Mouse (Mus musculus) right cerebral cortex, adult 2 months (tissue): ENCODE results near the gene Syne1.

Experiments
- DNase-seq, 2 experiments: peaks; one replicate each; pipeline ENCODE4 v3.0.0; 2021 to 2022; ENCODE audit warnings: low spot score in 2 of 2

Syne1 gene

GRCm38 (mm10) chr10:5520695-5521094 lies 30.6 kb downstream of the Syne1 start:
- DNase-seq, result no peak

DNA sequence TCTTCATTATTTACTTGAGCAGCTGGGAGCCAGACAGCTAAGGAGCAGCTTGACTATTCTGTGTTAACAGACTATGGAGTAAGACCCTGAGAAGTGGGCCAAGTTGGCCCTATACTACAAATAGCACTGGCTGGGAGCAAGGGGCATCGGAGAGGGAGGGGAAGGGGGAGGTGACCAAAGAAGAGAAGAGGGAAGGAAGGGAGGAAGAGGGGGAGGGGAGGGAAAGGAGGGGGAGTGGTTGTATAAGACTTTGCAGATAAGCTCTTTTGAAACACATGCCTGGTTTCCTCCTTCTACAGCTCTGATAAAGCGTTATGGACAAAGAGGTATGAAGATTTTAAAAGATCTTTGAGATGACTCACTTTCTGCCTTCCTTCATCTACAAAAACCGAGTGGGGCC lies 36.0 kb downstream of the Syne1 start:
- DNase-seq, result no peak

- DNase-seq, result no peak
Observed at GRCm38 (mm10) chr10:5514134-5514533, 37.1 kb downstream of the Syne1 start.

- no peak for DNase-seq
Observed at GRCm38 (mm10) chr10:5512285-5512684, 39.0 kb downstream of the Syne1 start.

GRCm38 (mm10) chr10:5511403-5511802 lies 39.9 kb downstream of the Syne1 start:
- DNase-seq, result no peak

DNA sequence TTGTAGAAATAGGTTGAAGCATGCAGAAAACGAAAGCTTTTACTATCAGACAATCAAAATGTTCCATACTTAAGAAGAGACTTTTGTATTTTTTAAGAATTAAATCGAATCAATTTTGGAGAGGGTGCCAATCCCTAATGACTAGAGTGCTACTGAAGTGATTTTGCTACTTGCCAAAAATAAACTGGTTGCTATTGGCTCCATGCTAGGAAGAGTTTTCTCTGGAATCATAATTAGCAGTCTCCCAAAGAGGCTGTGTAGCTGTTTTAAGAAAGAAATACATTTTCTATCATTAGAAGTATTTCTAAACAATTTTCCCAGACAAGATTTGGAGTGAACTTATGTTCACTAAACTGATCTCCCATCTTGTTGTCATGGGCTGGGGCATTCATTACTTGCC lies 43.8 kb downstream of the Syne1 start:
- DNase-seq, result no peak

DNA sequence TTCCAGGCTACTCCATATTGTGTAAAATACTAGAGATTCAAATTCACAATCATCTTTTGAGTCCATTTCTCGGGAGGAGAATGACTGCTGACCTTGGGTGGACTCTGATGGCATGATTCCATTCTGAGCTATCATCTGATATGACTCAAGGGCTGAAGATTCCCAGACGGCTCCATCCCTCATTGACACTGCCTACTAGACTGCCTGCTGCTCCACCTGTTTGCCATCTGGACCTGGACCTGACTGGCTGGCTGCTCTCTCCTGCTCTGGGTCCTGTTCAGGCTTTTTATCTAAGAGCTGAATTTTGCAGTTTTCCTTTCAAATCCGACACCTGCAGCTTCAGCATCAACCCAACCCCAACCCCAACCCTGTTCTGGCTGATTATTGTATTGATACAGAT lies 46.5 kb downstream of the Syne1 start:
- DNase-seq, result no peak

DNA sequence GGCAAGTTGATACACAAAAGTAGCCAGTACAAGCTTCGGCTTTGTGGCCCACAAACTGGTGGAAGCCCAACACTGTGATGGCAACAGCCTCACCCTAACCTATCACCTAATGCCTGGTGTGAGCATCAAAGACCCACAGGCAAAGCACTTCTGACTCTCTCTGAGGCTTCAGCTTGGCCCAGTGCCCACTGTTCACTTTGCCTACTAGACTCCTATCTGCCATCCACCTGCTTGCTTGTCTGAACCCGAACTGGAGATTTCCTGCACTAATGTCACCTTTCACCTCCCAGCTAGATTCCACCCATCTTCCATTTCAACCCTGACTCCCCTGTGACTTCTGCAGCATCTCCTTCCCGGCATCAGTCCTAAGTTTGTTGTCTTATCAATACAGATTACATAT lies 47.4 kb downstream of the Syne1 start:
- no peak for DNase-seq

DNA sequence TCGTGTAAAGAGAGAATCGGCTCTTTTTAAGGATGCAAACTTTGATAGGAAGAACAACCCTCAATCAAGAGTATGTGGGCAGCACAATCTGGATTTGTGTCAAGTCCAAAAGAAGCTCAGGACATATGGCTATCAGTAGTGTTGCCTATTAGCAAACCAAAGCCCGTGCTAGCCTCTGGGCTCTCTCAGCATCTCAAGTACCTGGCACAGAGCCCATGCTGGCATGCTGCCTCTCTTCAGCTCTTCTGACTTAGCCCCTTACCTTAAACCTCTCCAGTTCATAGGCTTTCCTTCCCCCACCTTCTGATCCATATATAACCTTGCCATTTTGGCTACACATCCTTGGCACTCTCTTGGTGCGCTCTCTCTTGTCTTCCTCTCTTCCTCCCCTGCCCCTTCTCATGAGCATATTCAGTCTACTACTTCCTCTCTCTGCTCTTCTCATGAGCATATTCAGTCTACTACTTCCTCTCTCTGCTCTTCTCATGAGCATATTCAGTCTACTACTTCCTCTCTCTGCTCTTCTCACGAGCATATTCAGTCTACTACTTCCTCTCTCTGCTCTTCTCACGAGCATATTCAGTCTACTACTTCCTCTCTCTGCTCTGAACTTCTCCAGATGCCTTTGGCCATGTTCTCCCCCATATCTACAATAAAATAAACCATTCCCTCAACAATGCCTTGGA lies 51.5 kb downstream of the Syne1 start:
- peak; percentile 33 to 47 for DNase-seq

- DNase-seq, result no peak
Observed at GRCm38 (mm10) chr10:5497859-5498258, 53.4 kb downstream of the Syne1 start.

GRCm38 (mm10) chr10:5491050-5491449 lies 60.2 kb downstream of the Syne1 start:
- peak; percentile 43 to 47 for DNase-seq

DNA sequence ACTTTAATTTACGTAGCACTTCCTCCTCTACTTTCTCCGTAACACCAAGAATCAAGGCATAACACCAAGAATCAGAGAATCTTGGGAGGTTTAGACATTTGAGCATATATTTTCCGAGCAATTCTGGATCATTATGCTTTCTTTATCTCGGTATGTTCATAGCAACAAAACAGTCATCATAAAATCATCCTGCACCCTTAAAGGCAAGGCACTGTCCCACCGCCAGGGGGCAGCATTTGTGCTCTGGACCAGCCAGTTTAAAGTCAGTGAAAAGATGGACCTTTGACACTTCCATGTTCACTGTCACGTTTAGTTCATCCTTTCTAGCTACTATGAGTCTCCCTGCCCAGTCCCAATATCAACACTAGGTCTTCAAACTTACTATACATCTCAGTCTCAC lies 61.3 kb downstream of the Syne1 start:
- peak; percentile 31 to 35 for DNase-seq

DNA sequence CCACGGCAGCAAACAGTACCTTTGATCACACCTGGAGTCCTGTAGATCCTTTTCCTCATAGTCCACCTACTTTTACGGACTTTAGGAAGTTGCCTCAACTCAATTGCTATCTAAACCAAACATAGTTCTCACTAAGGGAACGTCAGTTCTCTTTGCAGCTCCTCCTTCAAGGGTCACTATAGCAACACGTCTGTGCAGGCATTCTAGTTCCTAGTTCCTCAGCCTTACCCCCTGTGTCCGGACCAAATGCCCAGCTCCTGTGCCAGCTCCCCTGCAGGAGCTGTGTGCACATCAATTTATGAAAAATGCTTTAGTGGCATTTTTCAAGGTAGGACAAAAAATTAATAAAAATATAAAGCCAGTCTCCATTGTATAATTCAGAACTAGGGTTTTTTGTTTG lies 63.2 kb downstream of the Syne1 start:
- DNase-seq, result no peak

GRCm38 (mm10) chr10:5480552-5481550 lies 70.4 kb downstream of the Syne1 start:
- no peak for DNase-seq

DNA sequence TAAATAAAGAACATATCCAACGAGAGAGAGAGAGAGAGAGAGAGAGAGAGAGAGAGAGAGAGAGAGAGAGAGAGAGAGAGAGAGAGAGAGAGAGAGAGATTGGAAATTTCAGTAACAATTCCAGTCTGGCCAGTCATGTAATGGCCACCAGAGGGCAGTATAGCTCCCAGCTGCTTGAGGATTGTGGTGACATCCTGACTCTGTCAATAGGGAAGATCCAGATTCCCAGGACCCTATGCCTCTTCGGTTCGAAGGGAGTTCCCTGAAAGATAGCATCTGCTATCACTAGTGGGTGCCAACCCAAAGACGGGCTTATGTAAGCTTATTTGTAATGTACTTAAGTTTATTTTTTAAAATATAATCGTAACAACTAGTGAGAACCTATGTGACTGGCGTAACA lies 71.2 kb downstream of the Syne1 start:
- peak; percentile 65 to 66 for DNase-seq

- DNase-seq, result peak; percentile 10 to 34
Observed at GRCm38 (mm10) chr10:5468638-5469037, 82.6 kb downstream of the Syne1 start.

DNA sequence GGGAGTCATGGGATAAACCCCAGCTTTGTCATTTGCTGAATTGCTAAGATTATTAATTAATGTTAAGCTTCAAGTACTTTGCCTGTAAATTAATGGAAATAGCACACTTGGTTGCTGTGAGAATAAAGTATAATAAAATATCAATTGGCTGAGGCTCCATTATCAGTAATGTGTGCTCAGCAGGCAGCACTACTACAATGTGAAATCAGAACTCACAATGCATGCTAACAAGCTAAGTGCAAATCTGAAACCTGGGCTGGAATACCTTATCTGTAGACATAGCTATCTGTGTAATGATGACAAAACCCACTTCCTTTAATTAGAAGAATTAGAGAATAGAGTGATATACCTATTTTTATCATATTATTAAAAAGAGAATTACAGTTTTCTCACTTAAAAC lies 97.5 kb downstream of the Syne1 start:
- DNase-seq, result no peak

DNA sequence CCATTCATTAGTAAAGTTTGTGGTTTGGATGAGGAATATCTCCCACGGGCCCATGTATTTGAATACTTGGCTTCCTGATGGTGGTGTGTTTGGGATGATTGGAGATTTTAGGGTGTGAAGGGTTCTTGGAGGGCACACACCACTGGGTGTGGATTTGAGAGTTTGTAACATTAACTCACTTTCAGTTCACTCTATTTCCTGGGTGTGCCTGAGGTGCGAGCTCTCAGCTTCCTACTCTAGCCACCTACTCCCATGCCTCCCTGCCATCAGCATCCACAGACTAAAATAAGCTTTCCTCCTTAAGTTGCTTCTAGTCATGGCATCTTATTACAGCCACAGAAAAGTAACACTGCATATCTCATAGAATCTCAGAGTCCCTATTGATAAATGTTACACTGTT lies 101.3 kb downstream of the Syne1 start:
- DNase-seq, result peak; percentile 26 to 45

DNA sequence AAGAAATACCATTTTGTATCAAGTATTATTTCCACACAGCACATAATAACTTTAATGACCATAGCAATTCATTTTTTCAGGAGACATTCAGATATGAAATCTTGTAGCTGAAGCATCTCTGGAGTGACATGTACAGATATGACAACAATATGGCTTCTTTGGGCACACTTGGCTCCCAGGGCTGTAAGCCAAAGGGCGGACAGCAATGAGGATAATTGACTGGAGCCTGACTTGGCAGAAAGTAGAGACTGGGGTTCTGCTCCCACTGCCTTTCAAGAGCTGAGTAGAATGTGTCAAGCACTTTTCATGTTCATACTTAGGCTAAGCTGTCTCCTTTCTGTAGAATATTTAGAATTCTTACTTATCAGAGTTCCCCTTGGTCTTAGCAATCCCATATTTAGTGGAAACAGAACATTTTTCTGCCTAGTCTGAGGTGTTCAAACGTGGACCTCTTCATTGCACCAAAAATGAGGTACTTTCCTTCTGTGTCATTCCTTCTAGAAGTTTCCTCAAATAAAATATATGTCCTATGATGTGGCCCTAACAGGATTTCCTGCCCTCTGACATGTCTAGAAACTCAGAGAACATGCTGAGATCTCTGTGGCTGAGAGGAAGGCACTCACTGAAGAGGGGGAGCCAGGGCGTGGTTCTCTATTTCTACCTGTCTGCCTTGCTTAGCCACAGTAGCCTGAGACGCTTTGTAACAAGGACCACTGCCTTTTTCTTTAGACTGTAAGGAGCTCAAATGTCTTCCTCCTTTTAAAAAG lies 103.1 kb downstream of the Syne1 start:
- no peak for DNase-seq

GRCm38 (mm10) chr10:5445313-5445712 lies 106.0 kb downstream of the Syne1 start:
- no peak for DNase-seq

GRCm38 (mm10) chr10:5443020-5443419 lies 108.3 kb downstream of the Syne1 start:
- DNase-seq, result no peak

- no peak for DNase-seq
Observed at GRCm38 (mm10) chr10:5439802-5440350, 111.4 kb downstream of the Syne1 start.
